Mouse (Mus musculus) neutrophil, adult 65 days (primary cell): Measurements from ENCODE around the gene Slc26a9. TPM values are rescaled to one million over a fixed set of nuclear protein-coding genes. Genes with fewer than 3 reads are reported as not detected.

ENCODE experiments used
- total RNA-seq: library from RNA; stranded (reverse); gene quantifications from 2 replicates; pipeline ENCODE4 v1.2.4, GENCODE M21; 2023

The Slc26a9 gene
- total RNA-seq: 0.47 TPM in 1 of 2 replicates, not detected in the other

DNA sequence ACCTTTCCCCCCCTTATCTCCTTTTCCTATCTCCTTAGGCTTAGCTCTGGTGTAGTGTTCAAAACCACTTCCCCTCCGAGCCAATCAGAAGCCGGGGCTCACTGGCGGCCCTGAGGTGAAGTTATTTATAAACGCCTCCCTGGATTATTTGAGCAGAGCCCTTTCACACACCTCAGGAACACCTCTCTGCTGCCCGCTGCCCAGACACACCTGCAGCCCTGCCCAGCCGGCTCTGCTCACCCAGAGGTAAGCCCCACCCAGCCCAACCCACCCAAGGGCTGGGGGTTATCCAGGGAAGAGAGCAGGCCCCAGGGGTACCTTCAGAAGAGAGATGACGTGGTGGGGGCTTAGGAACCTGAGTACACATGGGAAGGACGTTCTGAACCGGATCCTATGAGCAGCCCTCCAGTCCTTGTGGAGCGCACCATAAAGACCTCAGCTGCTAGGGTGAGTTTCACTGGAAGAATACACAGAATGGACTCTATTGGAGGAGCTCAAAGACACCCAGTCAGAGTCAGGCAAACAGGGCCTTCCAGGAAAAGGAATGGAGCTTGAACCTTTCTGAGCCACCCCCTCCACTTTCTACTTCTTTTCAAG lies at the start of gene Slc26a9:
Slc26a9 (plus strand) TSS at position 155 of the 597 bp plus-strand sequence.

DNA sequence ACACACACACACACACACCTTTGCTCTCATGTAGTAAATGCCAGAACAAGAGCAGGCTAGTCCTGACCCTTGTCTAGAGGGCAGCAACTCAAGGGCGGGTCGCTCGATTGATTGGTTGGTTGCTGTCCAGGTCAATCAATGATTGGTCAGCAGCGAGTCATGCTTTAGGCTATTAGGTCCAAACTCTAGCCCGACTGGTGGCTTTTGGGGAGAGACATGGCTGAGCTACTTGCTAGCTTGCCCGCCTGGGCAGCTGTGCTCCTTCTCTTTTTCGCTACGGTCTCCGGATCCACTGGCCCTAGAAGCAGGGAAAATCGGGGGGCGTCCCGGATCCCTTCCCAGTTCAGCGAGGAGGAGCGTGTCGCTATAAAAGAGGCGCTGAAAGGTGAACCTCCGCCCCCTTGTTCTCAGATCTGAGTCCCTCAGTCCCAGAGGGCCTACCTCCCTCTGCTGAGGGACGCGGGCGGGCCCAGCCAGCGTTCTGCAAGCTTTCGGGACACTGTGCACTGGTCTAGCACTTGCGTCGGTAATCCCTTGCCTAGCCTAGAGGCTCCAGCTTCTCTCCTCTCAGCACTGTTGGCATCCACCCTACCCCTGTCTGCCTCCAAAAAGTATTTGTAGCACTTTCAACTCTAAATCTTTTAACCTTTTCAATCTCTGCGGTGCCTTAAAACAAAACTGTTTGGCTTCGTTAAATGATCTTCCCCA lies 53.5 kb downstream of the Slc26a9 start, which contains the start of gene Pm20d1:
Pm20d1 (plus strand) TSS at position 180 of the 708 bp plus-strand sequence.

Other genes starting within 250 kb of the Slc26a9 start
- gene Srgap2, start 216.7 kb upstream of the Slc26a9 start, total RNA-seq: 56.2 and 91.2 TPM in 2 replicates
- 1.2 and 1.9 TPM in 2 replicates for gene Fam72a, start 216.1 kb upstream of the Slc26a9 start, total RNA-seq
- not detected in 2 replicates for gene Avpr1b, start 144.8 kb upstream of the Slc26a9 start, total RNA-seq
- gene Ctse, start 105.7 kb upstream of the Slc26a9 start, total RNA-seq: 44.1 and 47.6 TPM in 2 replicates
- gene Rab7b, start 55.3 kb upstream of the Slc26a9 start, total RNA-seq: 7.8 and 12.8 TPM in 2 replicates
- gene Pm20d1, start 53.4 kb downstream of the Slc26a9 start, total RNA-seq: 0.16 TPM in 1 of 2 replicates, not detected in the other
- 3.3 and 3.7 TPM in 2 replicates for gene Slc41a1, start 83.5 kb downstream of the Slc26a9 start, total RNA-seq
- gene Rab29, start 123.2 kb downstream of the Slc26a9 start, total RNA-seq: 16.2 and 16.4 TPM in 2 replicates
- 56.8 and 68.6 TPM in 2 replicates for gene Nucks1, start 166.5 kb downstream of the Slc26a9 start, total RNA-seq
- gene Slc45a3, start 218.9 kb downstream of the Slc26a9 start, total RNA-seq: 0.13 TPM in 1 of 2 replicates, not detected in the other